Mouse (Mus musculus) cerebellum, postnatal 36 days (tissue): ENCODE results near the gene Timeless.
"Not testable (repeated sequence)": the region's sequence is repeated elsewhere in the genome, so short reads cannot be mapped to it uniquely, and the experiment has no call there.

Experiments used
- DNase-seq, 2 experiments: peaks; one replicate each; pipeline ENCODE4 v3.0.0; 2021 to 2022; ENCODE audit warnings: mixed read lengths in 2 of 2

The Timeless gene

DNA sequence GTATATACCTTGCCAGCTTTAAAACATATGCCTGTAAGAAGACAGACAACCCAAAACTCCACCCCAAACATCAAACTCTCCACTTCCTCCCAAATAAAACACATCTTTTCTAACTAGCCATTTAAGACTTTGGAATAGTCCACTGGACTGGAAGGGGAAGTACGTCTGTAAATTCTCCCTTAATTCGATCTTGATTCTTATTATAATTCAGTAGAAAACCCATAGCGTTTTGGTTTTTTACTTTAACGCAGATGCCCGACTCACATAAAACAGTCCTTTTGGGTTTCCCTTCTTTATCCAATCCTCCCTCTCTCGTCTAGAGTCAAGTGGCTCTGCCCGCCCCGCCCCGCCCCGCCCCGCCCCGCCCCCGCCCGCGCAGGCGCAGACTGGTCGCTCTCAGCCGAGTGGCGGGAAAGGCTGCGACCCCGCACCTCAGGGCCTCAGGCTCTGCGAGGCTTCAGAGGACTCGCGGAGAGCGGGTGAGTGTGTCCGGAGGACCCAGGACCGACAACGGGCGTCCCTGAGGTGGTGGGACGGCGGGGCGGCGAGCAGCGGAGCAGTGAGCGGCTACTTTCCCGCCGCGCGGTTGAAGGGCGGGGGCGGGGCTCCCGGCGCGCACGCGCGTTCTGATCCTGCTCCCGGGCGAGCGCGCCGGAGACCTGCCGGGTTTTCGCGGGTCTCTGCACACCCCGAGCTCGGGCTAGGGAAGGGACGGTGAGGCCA, at the start of gene Timeless:
Gene Timeless, plus strand, starts transcription at position 369 of the 723 bp plus-strand sequence.
- DNase-seq, result peak; percentile 88 to 90

DNA sequence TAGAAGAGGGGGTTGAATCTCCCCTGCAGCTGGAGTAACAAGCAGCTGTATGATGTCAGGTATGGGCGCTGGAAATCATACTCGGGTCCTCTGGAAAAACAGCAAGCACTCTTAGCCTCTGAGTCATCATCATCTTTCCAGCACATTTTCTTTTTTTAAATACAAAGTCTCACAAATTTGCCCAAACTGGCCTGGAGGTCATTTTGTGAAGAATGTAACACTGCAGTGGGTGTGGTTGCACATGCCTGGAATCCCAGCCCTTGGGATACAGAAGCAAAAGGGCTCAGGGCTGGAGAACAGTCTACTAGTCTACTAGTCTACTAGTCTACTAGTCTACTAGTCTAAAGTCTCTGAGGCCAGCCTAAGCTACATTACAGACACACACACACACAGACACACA, 47.6 kb upstream of the Timeless start:
- DNase-seq, result no peak

DNA sequence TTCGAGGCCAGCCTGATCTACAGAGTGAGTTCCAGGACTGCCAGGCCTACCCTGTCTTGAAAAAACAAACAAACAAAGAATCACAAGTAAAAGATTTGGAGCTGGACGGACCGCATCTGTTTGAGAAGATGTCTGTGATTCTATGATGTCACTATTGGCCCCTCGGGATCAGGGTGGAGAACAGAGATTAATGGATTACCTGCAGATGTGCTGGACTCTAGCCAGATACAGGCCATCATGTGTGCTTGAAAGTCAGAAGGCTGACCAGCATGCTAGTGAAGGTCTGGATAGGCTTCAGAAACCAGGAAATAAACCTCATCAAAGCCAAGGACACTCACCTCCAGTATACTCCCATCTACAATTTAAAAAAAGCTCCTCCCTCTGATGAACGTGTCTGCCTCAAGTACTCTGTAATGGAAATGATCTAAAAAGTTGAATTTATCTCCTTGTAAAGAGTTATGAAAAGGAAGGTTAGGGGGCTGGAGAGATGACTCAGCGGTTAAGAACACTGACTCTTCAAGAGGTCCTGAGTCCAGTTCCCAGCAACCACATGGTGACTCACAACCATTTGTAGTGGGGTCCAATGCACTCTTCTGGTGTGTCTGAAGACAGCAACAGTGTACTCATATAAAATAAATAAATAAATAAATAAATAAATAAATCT, 46.5 kb upstream of the Timeless start:
- no peak for DNase-seq

DNA sequence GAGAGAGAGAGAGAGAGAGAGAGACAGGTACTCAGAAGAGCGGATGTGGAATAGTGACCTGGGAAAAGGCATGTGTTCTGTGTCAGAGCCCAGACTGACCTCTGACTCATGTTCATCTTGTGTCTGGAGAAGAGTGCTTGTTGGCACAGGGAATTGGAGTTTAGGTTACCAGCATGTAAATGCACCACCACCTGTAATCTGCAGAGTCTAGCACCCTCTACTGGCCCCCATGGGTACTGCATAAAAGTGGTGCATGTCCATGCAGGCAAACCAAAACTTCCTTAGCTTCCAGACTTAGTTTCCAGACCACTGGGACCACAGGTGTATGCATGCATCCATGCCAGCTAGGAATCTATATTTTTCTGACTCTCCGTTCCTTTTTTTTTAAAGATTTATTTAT, 45.9 kb upstream of the Timeless start:
- DNase-seq, result peak; percentile 81 to 84

DNA sequence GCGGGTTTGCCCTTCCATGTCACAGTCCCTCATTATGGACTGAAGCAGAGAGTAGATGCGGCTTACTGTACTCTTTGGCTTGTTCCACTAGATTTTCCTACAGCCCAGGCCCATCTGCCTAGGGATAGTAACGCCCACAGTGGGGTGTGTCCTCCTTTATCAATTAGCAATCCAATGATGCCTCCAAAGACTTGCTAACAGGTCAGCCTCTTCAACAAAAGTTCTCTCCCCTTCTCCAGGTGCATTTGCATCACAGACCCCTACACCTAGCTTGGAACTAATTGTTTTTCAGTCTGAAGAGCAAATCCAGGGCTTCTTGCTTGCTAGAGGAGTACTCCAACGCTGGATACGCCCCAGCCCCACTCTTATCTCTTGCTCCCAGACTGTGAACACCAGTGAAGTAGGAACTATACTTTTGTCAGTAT, 44.7 kb upstream of the Timeless start:
- DNase-seq, result no peak

DNA sequence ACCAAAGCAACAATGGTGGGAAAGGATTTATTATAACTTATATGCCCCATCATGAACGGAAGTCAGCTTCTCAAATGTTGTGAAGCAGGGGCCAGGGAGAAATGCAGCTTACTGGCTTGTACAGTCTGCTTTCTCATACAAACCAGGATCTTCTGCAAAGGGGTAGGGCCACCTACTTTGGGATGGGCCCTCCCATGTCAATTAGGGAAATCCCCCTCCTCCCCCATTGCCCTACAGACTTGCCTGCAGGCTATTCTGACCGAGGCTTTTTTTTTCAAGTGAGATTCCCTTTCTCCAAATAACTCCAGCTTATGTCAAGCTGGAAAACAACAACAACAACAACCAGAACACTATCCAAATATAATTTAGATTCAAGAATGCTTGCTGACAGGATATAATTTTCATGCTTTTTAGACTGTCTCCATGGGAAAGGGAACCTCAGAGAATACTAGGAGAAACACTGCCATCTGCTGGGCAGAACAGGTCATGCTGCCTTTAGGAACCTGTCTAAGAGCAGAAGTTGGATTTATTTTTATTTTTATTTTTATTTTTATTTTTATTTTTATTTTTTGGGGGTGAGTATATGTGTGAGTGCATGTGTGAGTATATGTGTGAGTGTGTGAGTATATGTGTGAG, 43.5 kb upstream of the Timeless start:
- DNase-seq, result peak; percentile 78 to 85

DNA sequence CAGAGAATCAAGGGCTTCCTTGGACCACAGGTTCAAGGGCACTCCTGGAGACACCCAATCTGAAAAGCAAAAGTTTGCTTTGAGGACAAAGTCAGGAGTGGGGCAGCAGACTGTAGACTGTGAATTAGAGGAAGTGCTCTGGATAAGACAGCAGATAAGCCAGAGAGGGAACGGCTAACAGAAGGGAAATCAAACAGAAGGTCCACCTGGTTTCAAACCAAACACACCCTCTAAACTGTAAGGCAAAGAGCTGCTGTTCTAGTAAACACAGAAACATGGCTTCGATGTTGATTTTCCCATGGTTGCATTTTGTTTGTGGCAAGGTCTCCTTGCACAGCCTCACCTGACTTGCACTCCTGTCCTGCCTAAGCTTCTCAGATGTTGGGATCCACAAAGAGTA, 40.4 kb upstream of the Timeless start:
- no peak for DNase-seq

DNA sequence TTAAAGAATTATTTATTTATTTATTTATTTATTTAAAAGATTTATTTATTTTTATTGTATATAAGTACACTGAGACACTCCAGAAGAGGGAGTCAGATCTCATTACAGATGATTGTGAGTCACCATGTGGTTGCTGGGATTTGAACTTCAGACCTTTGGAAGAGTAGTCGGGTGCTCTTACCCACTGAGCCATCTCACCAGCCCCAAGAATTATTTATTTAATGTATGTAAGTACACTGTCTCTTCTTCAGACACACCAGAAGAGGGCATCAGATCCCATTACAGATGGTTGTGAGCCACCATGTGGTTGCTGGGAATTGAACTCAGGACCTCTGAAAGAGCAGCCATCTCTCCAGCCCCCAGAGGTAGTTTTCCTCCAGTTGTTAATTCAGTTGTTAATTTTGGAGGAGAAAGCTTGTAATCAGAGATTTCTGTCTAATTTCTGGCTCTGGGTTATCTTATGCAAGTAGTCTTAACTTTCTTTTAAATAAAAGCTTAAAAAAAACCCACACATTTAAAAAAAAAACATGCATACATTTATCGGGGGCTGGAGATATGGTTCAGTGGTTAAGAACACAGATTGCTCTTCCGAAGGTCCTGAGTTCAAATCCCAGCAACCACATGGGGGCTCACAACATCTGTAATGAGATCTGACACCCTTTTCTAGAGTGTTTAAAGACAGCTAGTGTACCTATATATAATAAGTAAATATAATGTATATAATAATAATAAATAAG, 39.7 kb upstream of the Timeless start:
- DNase-seq, result not testable (repeated sequence)

DNA sequence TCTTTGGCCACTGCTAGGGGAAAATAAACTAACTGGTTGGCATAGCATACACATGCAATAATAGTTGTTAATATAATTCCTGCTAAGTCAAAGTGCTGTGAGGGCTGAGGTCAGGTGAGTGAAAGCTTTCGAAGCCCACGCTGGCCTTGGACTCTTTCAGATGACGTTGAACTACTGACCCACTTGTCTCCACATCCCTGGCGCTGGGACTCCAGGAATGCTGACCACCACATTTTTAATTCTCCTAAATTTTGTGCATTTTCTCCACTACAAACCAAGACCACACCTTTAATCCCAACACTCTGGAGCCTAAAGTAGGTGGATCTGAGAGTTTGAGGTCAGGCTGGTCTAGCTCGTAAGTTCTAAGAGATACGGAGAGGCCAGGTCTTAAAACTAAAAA, 38.8 kb upstream of the Timeless start:
- DNase-seq, result no peak

DNA sequence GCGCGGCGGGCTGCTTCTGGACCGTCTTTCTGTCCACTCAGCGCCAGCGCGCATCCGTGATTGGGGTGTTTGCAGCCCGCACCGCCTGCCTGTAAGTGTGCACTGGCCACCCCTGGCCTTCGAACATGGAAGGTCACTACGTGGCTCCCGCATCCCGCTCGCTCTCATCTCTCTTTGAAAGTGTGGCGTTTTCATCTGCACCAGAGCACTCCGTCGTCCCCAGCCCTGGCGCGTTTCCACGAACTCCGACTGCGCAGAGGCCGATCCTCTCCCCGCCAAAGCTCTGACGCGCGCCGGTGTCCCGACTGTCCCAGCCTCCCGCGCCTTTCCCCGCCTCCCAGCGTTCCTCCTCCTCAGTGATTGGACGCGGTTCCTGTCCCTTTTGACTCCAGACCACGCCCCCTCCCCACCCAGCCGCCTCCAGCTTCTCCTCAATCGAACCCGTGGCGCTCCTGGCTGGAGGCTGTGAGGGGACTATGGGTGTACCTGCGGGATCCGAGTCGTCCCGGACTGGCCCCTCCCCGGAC, 37.8 kb upstream of the Timeless start, which contains the start of gene Gls2:
Gene Gls2, plus strand, starts transcription at position 434 of the 527 bp plus-strand sequence.
- peak; percentile 99 for DNase-seq

DNA sequence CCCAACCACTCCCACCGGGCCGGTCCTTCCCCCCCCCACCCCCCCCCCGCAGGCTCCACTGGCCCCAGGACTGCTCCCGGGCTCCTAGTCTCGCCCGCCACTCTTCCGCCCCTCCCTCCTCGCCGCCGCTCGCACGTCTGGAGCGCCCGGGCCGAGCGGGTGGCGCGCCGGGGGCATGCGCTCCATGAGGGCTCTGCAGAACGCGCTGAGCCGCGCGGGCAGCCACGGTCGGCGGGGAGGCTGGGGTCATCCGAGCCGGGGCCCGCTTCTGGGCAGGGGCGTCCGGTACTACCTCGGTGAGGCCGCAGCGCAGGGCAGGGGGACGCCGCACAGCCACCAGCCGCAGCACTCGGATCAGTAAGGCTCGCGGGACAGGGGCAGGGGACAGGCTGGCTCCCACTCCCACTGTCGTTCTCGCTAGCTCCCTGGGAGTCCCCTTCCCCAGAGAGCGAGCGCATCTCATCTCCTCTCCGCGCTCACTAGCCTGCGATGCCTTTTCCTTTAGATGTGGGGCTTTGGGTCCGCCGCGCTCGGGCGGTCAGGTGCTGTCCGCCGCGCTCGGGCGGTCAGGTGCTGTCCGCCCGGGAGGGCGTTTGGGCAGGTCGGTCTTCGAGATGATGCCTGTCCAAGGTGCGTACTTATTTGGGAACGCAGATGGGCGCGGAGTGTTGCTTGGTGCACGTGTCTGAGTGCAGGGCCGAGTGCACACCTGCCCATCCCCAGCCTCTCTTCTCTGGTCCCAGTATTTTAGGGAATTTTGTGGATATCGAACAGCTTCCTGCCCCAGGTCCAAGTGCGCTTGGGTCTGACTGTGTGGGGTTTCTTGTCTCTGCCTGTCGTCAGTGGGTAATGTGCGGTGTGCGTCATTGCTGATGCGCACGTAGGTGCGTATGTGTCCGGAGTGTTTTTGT, 37.1 kb upstream of the Timeless start:
- DNase-seq, result peak; percentile 52 to 70

DNA sequence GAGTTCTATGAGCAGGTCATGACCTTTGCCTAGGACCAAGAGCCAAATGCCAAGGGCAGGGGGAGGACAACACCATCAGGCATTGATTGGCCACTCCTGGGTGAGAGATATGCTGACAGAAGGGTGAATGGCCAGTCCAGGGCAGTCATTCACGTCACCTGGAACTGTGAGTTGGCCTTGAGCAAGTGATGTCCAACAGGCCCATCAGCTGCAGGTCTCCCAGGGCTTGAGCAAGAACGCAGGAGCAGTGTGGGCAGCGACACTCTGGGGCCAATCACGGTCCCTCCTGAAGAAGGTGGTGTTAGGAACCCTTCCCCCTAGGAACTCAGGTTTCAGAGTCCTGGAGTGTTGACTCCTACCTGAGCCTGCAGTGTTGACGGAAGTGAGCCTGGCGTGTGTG, 30.0 kb upstream of the Timeless start:
- DNase-seq, result no peak

DNA sequence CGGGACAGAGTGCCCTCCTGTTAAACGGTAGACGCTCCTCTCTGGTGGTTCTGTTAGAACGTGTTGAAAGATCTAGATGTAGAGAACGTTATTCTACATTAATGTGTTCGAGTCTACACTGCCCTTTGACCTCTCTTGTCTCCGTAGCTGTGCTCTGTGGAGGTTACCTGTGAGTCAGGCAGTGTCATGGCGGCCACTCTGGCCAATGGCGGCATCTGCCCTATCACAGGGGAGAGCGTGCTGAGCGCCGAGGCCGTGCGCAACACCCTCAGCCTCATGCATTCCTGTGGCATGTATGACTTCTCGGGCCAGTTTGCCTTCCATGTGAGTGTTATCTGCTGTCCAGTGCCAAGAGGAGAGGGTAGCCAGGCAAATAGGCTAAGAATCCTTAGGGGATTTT, 26.9 kb upstream of the Timeless start:
- no peak for DNase-seq

DNA sequence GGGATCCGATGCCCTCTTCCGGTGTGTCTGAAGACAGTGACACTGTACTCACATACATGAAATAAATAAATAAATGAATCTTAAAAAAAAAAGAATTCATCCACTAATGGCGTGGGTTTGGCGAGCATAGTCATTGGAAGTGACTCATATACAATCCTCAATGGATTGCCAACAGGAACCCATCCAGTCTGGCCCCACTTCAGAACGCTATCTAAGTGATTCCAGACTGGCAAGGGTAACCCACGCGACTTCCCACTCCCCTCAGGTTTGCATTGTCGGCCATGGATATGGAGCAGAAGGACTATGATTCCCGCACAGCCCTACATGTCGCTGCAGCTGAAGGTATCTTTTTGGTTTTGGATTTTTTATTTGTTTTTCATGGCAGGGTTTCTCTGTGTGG, 23.5 kb upstream of the Timeless start:
- DNase-seq, result no peak

DNA sequence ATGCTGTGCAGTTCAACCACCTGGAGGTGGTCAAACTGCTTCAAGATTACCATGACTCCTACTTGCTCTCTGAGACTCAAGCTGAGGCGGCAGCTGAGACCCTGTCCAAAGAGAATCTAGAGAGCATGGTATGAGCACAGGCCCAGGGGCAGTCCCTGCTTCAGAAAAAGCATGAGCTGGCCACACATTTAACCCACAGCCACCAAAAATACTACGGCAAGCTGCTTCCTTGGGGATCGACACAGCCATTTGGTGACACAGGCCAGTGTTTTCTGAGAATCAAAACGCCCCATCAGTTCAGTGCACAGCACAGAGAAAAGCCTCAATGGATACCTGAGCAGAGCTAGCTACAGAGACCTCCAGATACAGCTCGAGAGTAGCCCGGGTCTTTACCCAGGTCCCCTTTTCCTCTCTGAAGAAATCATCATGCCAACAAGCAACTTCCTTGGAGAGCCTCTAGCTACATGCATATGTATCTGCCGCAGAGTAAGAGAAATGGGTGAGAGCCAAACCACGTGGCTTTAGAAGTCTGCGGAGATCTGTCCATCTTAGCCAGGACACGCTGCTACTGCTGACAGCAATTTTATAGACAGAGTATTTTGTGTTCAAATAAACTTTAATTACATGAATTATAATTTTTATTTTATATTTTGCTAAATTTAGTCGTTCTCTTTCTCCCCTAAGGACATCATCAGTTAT, 22.4 kb upstream of the Timeless start:
- no peak for DNase-seq

DNA sequence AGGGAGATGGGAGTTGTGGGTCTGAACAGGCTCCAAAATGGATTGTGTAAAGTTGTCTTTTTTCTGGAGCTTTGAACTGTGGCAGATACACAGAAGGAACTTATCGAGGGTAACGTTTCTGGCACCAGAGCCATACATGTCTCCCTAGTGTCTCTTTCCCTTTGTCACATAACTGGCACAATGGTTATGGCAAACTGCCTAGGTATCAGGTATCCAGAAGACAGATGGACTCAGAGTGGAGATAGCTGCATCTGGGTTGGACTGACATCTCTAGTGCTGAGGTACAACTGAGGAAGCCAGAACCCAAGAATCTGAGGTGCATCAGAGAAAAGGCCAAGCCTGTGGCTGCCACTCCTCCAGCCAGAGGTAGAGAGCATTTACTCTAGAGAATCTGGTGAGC, 21.7 kb upstream of the Timeless start:
- no peak for DNase-seq

DNA sequence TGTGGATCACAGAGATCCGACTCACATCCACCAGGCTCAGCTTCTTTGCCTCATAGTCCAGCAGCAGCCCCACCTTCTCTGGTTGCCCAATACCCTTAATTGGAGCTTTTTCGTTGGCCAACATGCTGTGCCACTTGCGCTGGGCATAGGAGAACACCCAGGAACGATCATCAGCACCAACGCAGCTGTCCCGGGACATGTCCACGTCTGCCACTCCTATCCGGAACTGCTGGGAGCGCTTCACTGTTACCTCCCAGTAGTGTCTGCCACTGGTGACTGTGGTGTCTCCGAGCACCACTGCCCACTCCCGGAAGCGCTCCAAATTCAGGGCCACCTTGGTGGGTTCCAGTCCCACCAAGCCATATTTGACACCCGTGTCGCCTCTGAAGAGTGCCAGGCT, 20.9 kb upstream of the Timeless start:
- peak in 1 of 2 experiments; percentile 19 for DNase-seq

DNA sequence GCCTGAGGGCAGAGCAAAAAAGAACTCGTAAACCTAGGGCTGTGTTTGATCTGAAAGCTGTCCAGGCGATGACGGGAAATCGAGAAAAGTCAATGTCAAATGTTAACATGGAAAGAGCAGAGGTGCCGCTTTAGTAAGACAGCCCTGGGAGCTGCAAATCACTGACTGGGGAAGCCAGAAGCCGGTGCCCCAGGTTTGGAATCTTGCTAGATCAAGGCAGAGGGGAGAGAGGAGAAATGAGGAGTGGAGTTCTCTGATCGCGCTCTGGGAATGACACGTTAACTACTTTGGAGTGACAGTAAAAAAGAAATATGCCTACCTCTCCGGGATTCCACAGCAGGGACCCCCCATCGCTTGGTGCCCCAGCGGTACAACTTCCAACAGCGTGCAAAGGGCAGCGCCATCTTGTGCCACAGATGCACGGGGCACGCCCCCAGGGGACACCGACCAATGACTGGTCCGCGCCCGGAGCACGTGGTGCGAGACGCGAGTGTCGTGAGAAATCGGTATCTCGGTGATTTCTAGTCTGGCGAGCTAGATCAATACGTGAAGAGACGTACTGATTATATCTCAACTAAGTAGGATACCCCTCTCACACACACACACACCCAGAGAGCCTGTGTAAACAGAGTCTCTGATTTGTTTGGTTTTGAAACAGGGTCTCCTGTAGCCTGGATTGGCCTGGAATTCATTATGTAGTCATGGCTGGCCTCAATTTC, 20.3 kb upstream of the Timeless start, which contains the start of gene Spryd4:
Gene Spryd4, minus strand, starts transcription at position 418 of the 719 bp plus-strand sequence.
- peak; percentile 87 to 92 for DNase-seq

DNA sequence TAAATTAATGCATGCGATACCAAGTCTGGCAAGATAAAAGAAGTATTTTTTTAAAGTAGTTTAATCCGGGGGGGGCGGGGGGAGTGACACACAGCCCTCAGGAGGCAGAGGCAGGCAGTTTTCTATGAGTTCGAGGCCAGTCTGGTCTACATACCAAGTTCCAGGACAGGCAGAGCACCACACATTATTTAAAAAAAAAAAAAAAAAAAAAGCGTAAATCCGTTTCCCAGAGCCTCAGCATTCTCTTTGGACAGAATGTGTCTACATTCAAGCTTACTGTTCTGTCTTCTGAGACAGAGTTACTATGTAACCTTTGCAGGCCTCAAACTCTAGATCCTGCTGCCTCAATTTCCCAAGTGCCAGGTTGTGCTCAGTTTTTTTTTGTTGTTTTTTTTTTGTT, 19.7 kb upstream of the Timeless start:
- no peak for DNase-seq

DNA sequence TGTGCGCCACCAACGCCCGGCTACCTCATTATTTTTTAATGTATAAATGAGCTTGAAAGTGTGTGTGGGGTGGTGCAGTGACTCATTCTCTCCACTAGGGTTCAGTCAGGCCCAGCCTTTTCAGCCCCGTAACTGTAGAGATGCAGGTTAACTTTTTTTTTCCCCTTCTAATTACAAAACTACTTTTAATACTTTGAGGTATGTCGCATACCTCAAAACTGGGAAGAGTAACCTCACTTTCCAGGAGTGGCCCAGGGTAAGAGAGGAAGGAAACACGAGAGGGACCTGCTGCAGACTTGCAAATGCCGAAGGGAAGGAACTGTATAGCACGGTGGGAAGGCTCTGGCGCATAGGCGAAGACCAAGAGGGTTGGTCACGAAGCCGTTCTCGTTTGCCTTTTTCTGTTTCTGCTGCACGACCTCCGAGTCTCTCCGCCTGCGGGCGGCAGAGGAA, 19.0 kb upstream of the Timeless start:
- peak; percentile 74 to 81 for DNase-seq
